Mouse (Mus musculus) olfactory bulb, adult 2 months (tissue): Measurements from ENCODE around the gene Ceacam15.
"Not testable (repeated sequence)": the region's sequence is repeated elsewhere in the genome, so short reads cannot be mapped to it uniquely, and the experiment has no call there.

ENCODE experiments used
- CTCF ChIP-seq: fragments of 200-500 bp; IDR thresholded peaks from 2 replicates; pipeline ENCODE4 v1.5.1; 2012; ENCODE audit warnings: low read depth, mild to moderate bottlenecking, low read length, moderate library complexity; ENCODE audit not compliant: insufficient read depth
- POLR2A ChIP-seq: fragments of 200-500 bp; IDR thresholded peaks from 2 replicates; pipeline ENCODE4 v1.6.1; 2012; ENCODE audit warnings: mild to moderate bottlenecking, low read depth, low read length, moderate library complexity; ENCODE audit not compliant: insufficient read depth

- TF ChIP-seq POLR2A, CTCF: not testable (repeated sequence)
Observed at GRCm38 (mm10) chr7:16716456-16717152, 41.1 kb upstream of the Ceacam15 start.
